In the genomic region with DNA sequence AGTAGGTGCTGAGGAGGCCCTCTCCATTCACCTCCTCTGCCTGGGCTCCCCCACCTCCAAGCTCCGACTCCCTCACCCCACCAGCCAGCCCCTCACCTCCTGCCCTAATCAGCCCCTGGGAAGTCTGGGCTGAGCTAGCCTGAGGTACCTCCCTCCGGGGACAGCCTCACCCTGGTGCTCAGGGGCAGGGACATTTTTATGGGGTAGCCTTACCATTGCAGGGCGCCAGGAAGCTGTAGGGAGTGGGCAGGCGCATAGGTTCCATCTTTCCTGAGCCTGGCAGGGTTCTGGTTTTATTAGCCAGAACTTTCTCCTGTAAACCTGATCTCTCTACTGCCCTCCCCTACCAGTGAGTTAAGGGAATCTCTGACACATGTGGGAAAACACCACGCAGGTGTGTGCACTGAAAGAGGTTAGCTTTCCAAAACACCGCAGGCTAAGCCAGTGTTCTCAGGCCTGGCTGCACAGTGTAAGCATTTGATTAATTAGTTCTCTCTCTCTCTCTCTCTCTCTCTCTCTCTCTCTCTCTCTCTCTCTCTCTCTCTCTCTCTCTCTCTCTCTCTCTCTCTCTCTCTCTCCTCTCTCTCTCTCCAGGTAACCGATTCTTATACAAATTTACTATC, we compare ENCODE assay signal across 21 mouse cellular contexts. TPM values are rescaled to one million over a fixed set of nuclear protein-coding genes. Genes with fewer than 3 reads are reported as not detected.
DNase-seq lines count a peak whose midpoint lies in the region; ATAC-seq lines count a peak whose summit lies in the region.
"Had no signal": no experiment of that assay in that cellular context is flagged by ENCODE, and none has a peak within 500 bp of the region (broad histone marks: within the 10 kb centered on the region; RNA-seq: fewer than 3 reads in every experiment).

No protein-coding gene starts in this region.

- H3K9ac ChIP-seq in forebrain, embryonic 14.5 days (ENCODE audit: low read length): no peak overlapping the region
- no peak overlapping the region for H3K9ac ChIP-seq in kidney, embryonic 15.5 days
- H3K9ac ChIP-seq in limb, embryonic 12.5 days (replicated peaks): no peak overlapping the region
- H3K9ac ChIP-seq in limb, embryonic 13.5 days: no peak overlapping the region
- H3K9ac ChIP-seq: embryonic facial prominence, embryonic 13.5 days; forebrain, embryonic 15.5 days; heart, embryonic 15.5 days; hindbrain, embryonic 15.5 days had no signal

- H3K9me3 ChIP-seq in forebrain, embryonic 10.5 days: no peaks in the 10 kb centered on the region
- H3K9me3 ChIP-seq in forebrain, embryonic 14.5 days (replicated peaks; ENCODE audit: control insufficient read depth, low read length): no peaks in the 10 kb centered on the region
- no peaks in the 10 kb centered on the region for H3K9me3 ChIP-seq in kidney, embryonic 15.5 days (replicated peaks)
- no peaks in the 10 kb centered on the region for H3K9me3 ChIP-seq in limb, embryonic 12.5 days
- H3K9me3 ChIP-seq in limb, embryonic 10.5 days (replicated peaks): no peaks in the 10 kb centered on the region
- H3K9me3 ChIP-seq in limb, embryonic 13.5 days: no peaks in the 10 kb centered on the region
- H3K9me3 ChIP-seq: embryonic facial prominence, embryonic 13.5 days; forebrain, embryonic 15.5 days; heart, embryonic 15.5 days; hindbrain, embryonic 15.5 days had no signal

- no peak overlapping the region for H3K4me2 ChIP-seq in forebrain, embryonic 14.5 days (ENCODE audit: low read length)
- no peak overlapping the region for H3K4me2 ChIP-seq in kidney, embryonic 15.5 days
- H3K4me2 ChIP-seq in limb, embryonic 12.5 days: no peak overlapping the region
- no peak overlapping the region for H3K4me2 ChIP-seq in limb, embryonic 13.5 days (replicated peaks)
- H3K4me2 ChIP-seq: embryonic facial prominence, embryonic 13.5 days; forebrain, embryonic 15.5 days; heart, embryonic 11.5 days; heart, embryonic 15.5 days; hindbrain, embryonic 15.5 days had no signal

- H3K4me1 ChIP-seq in forebrain, embryonic 10.5 days: peaks cover 27% of the 10 kb centered on the region
- H3K4me1 ChIP-seq in forebrain, embryonic 14.5 days (ENCODE audit: control insufficient read depth, insufficient read depth, low read length): no peaks in the 10 kb centered on the region
- peaks cover 20% of the 10 kb centered on the region for H3K4me1 ChIP-seq in kidney, embryonic 15.5 days
- H3K4me1 ChIP-seq in limb, embryonic 12.5 days (replicated peaks): peaks cover 17% of the 10 kb centered on the region
- H3K4me1 ChIP-seq in limb, embryonic 10.5 days: peaks cover 17% of the 10 kb centered on the region
- H3K4me1 ChIP-seq in limb, embryonic 13.5 days: peaks cover 22% of the 10 kb centered on the region
- H3K4me1 ChIP-seq: forebrain, embryonic 15.5 days; heart, embryonic 15.5 days; hindbrain, embryonic 15.5 days had no signal

- 79% methylated on average over 7 of the region's 7 CpGs for WGBS in forebrain, embryonic 10.5 days
- WGBS in forebrain, embryonic 14.5 days: 76% methylated on average over 7 of the region's 7 CpGs
- 48% methylated on average over 7 of the region's 7 CpGs for WGBS in kidney, embryonic 15.5 days
- WGBS in limb, embryonic 12.5 days: 56% methylated on average over 7 of the region's 7 CpGs
- 82% methylated on average over 7 of the region's 7 CpGs for WGBS in limb, embryonic 10.5 days
- WGBS in limb, embryonic 13.5 days: 33% methylated on average over 7 of the region's 7 CpGs

- no peak overlapping the region for H3K4me3 ChIP-seq in forebrain, embryonic 10.5 days
- no peak overlapping the region for H3K4me3 ChIP-seq in forebrain, embryonic 14.5 days (ENCODE audit: low read depth, low read length)
- no peak overlapping the region for H3K4me3 ChIP-seq in kidney, embryonic 15.5 days (replicated peaks)
- no peak overlapping the region for H3K4me3 ChIP-seq in limb, embryonic 12.5 days (replicated peaks)
- H3K4me3 ChIP-seq in limb, embryonic 10.5 days: no peak overlapping the region
- H3K4me3 ChIP-seq in limb, embryonic 13.5 days: no peak overlapping the region
- H3K4me3 ChIP-seq: embryonic facial prominence, embryonic 13.5 days; forebrain, embryonic 15.5 days; heart, embryonic 15.5 days; hindbrain, embryonic 15.5 days had no signal

- H3K36me3 ChIP-seq in forebrain, embryonic 10.5 days (replicated peaks): peaks cover 2% of the 10 kb centered on the region
- 0 out of 2 replicates have a peak, but pooled peaks cover 8% of the 10 kb centered on the region for H3K36me3 ChIP-seq in forebrain, embryonic 14.5 days (ENCODE audit: control insufficient read depth, insufficient read depth, low read length)
- H3K36me3 ChIP-seq in kidney, embryonic 15.5 days: no peaks in the 10 kb centered on the region
- H3K36me3 ChIP-seq in limb, embryonic 12.5 days: no peaks in the 10 kb centered on the region
- H3K36me3 ChIP-seq in limb, embryonic 10.5 days: no peaks in the 10 kb centered on the region
- no peaks in the 10 kb centered on the region for H3K36me3 ChIP-seq in limb, embryonic 13.5 days
- H3K36me3 ChIP-seq: embryonic facial prominence, embryonic 13.5 days; heart, embryonic 15.5 days; hindbrain, embryonic 15.5 days had no signal

- peak overlapping the region; percentile 77 for H3K27ac ChIP-seq in forebrain, embryonic 10.5 days
- H3K27ac ChIP-seq in forebrain, embryonic 14.5 days (ENCODE audit: low read depth, low read length): no peak overlapping the region
- peak overlapping the region; percentile 92 for H3K27ac ChIP-seq in kidney, embryonic 15.5 days
- peak overlapping the region; percentile 80 for H3K27ac ChIP-seq in limb, embryonic 12.5 days
- no peak overlapping the region for H3K27ac ChIP-seq in limb, embryonic 10.5 days
- peak overlapping the region; percentile 58 for H3K27ac ChIP-seq in limb, embryonic 13.5 days
- H3K27ac ChIP-seq: embryonic facial prominence, embryonic 13.5 days; forebrain, embryonic 15.5 days; heart, embryonic 15.5 days; hindbrain, embryonic 15.5 days had no signal

- ATAC-seq in forebrain, embryonic 14.5 days: no peak
- peak; percentile 69 for ATAC-seq in kidney, embryonic 15.5 days (replicated peaks; ENCODE audit: low FRiP score)
- no peak for ATAC-seq in limb, embryonic 12.5 days (ENCODE audit: insufficient number of reproducible peaks, insufficient read depth, low FRiP score, low TSS enrichment, low read depth)
- no peak for ATAC-seq in limb, embryonic 13.5 days (ENCODE audit: low FRiP score, low read depth)
- ATAC-seq: CD4-positive, CD25-positive, alpha-beta regulatory T cell, adult 4 months; forebrain, embryonic 15.5 days had no signal

- DNase-seq in forebrain, embryonic 10.5 days (ENCODE audit: extremely low spot score, low spot score): no peak
- no peak for DNase-seq in forebrain, embryonic 14.5 days (ENCODE audit: low spot score)
- no peak for DNase-seq in kidney, adult 18-20 months
- no peak for DNase-seq in limb, embryonic 10.5 days (ENCODE audit: low spot score)
- DNase-seq in heart, adult 9 months (ENCODE audit: low spot score in 2 of 2): no peak
- DNase-seq: adrenal gland, postnatal 14 days; B cell, adult 2 months; cerebellum, adult 11-12 months; cerebellum, adult 9-10 months; cerebellum, postnatal 25 days; heart, adult 18-20 months; heart, postnatal 14 days had no signal

- H3K27me3 ChIP-seq in forebrain, embryonic 10.5 days (ENCODE audit: poor library complexity, severe bottlenecking): no peaks in the 10 kb centered on the region
- H3K27me3 ChIP-seq in forebrain, embryonic 14.5 days (replicated peaks; ENCODE audit: control insufficient read depth, insufficient read depth, low read length): no peaks in the 10 kb centered on the region
- H3K27me3 ChIP-seq in kidney, embryonic 15.5 days: no peaks in the 10 kb centered on the region
- H3K27me3 ChIP-seq in limb, embryonic 12.5 days: no peaks in the 10 kb centered on the region
- H3K27me3 ChIP-seq in limb, embryonic 10.5 days (ENCODE audit: low read depth, poor library complexity, severe bottlenecking): no peaks in the 10 kb centered on the region
- H3K27me3 ChIP-seq in limb, embryonic 13.5 days: no peaks in the 10 kb centered on the region
- H3K27me3 ChIP-seq: embryonic facial prominence, embryonic 13.5 days; forebrain, embryonic 15.5 days; heart, embryonic 15.5 days; hindbrain, embryonic 15.5 days had no signal

RNA-seq across cellular contexts. Expression of a gene that starts 38.9 kb away (rescaled TPM):
- polyA plus RNA-seq in forebrain, embryonic 10.5 days (2016; fragmentation: Nextera tagmentation; extraction: Ambion mirVana): 20.1 and 23.3 TPM in 2 replicates
- polyA plus RNA-seq in forebrain, embryonic 14.5 days (2014; fragmentation: Nextera tagmentation; extraction: Ambion mirVana): 13.2 and 16.6 TPM in 2 replicates
- 9.6 and 9.7 TPM in 2 replicates for polyA plus RNA-seq in kidney, embryonic 15.5 days (2015; fragmentation: Nextera tagmentation; extraction: Ambion mirVana)
- 16.1 and 16.2 TPM in 2 replicates for polyA plus RNA-seq in limb, embryonic 12.5 days (2016; fragmentation: Nextera tagmentation; extraction: Ambion mirVana)
- polyA plus RNA-seq in limb, embryonic 10.5 days (2016; fragmentation: Nextera tagmentation; extraction: Ambion mirVana): 9.5 and 13.4 TPM in 2 replicates
- 10.7 and 12.4 TPM in 2 replicates for polyA plus RNA-seq in limb, embryonic 13.5 days (2015; fragmentation: Nextera tagmentation; extraction: Ambion mirVana)

Comparison
In these comparisons a context has a peak if more than half of its experiments do, and no peak if none do; other contexts are left out.
1. H3K27ac ChIP-seq: peak in forebrain, embryonic 10.5 days (single experiment), kidney, embryonic 15.5 days (single experiment), limb, embryonic 12.5 days (single experiment) and limb, embryonic 13.5 days (single experiment); none in forebrain, embryonic 14.5 days (single experiment) and limb, embryonic 10.5 days (single experiment).